Mouse (Mus musculus) erythroblast, adult 5-6 weeks (primary cell): ENCODE measurements around the gene Sart3. TPM values are rescaled to one million over a fixed set of nuclear protein-coding genes. Genes with fewer than 3 reads are reported as not detected.
"Not testable (repeated sequence)": the region's sequence is repeated elsewhere in the genome, so short reads cannot be mapped to it uniquely, and the experiment has no call there.

Experiments
- ATAC-seq: replicated peaks from 2 replicates; pipeline ENCODE4 v1.8.0; 2016; ENCODE audit warnings: moderate number of reproducible peaks, mild to moderate bottlenecking, moderate TSS enrichment, inconsistent platforms; ENCODE audit not compliant: poor library complexity, low FRiP score, severe bottlenecking
- total RNA-seq, 2 experiments: library from RNA; stranded (forward) in 1 of 2; stranded (reverse) in 1 of 2; fragments of 150-400 nt in 1 of 2; fragments of 200-764, 138-1000 nt in 1 of 2; gene quantifications; 2 replicates each; pipeline versions ENCODE4 v1.2.3 to v1.2.4; 2015 to 2017; ENCODE audit warnings: low replicate concordance in 2 of 2

Gene Sart3
- total RNA-seq (2015; ENCODE audit: low replicate concordance), result 4.0 and 6.1 TPM in 2 replicates
- total RNA-seq (2017; ENCODE audit: low replicate concordance), result 13.8 and 23.1 TPM in 2 replicates

DNA sequence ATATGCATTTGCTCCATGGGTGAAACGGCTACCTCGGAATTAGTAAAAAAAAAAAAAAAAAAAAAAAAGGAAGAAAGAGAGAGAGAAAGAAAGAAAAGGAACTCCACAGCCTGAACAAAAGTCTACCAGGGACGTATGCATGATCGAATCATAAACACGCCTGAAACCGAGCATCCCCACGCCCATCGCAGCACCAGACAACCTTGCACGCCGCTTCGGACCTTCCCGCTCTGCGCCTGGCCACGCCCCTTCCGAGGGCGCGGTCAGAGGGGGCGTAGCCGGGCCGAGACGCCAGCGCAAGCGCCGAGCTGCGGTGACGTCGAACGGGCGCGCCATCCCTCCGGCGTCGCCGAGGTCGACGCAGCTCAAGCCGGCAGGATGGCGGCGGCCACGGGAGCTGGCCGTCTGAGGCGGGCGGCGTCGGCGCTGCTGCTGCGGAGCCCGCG, at the start of gene Sart3, which contains the start of gene Iscu:
TSS of gene Sart3 (minus strand) at position 61 of the 446 bp plus-strand sequence.
TSS of gene Iscu (plus strand) at position 299 of the 446 bp plus-strand sequence.
- peak; percentile 74 for ATAC-seq

DNA sequence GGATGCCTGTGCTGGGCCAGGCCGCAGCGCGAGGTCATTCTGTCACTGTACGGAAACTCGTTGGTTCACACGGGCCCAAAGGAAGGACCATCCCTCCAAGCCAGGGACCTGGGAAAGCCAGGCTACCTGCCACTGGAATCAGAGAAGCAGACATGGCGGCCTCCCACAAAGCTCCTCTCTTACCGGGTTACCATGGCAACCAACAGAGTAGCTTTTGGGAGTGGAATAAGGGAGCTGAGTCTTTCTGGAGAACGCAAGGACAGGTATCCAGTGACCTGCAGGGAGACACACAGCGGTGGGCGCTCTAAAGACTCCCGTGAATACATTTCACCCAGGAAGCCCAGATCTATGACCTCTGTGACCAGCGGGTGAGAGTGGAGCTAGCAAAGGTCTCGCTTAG, 46.3 kb upstream of the Sart3 start:
- no peak for ATAC-seq

DNA sequence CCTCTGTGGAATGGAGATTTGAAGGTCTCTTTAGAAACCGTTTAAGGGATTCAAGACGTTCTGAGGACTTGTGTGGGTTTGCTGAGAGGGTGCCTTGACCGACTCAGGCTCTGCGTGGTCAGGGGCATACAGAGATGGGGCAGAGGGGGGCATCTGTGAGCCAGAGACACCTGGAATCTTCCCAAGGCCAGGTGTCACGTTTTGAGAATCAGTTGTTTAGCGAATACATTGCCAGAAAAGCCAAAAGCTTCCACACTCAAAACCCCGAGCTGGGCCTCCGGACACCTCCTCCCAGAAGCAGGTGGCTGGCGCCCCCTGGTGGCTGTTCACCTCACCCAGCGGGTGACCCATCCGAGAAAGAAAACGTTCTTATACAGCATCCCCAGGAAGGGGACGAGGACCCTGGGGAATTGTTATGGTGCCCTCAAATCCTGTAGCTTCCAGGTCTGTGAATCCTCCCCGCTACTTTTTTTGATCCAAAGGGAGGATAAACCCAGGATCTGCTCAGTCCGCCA, 43.4 kb upstream of the Sart3 start:
- peak; percentile 75 for ATAC-seq

DNA sequence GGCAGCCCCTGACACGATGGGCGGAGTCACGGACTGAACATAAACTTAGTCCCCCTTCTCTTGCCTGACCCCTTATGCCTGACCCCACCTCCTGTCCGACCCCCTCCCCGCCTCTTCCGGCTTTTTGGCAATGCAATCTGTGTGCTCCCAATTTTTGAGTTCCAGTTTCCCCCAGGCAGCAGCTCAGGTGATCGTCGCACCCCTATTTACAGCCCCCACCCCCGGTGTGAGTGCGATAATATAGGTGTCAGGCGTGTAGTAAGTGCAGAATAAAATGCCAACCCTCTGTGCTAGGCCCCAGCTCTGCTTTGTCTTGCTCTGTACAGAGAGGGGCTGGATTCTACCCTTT, 42.7 kb upstream of the Sart3 start:
- no peak for ATAC-seq

DNA sequence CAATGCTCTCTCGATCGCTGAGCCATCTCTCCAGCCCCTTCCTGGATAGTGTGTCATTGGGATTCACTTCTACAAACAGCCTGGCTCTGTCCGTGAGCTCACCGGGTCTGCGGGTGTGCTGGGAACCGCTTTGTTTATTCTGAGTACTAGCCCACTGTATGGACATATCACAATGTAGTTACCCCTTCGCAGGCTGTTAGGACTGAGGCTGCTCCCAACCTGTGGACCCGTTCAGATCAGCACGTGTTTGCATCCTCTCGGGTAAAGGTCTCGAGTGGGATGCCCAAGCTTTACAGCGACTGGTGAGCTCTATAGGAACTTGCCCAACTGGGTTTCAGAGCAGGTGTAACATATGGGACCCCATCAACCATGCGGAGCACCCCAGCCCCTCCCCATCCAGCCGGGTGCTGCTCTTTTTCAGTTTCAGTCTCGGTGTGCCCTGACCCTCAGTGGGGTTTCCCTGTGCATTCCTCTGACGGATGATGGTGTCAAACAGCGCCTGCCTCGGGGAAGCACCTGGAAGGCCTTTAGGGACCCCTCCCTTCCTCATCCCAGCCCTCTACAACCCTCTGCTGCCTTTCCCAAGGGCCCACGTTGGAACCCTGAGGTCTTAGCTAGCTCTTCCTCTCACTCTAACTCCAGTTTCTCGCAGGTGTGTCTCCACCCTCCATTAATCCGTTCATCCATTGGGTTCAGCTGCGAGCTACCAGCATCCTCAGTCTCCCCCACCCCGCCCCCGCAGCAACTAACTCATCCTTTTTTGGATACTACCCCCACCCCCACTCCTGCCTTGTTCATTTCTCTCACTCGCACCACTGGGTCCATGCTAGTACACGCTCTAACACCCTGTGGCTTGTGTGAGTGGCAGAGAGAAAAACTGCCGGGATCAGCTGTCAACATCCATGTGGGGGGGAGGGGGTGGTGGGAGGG, 42.1 kb upstream of the Sart3 start:
- ATAC-seq, result no peak

DNA sequence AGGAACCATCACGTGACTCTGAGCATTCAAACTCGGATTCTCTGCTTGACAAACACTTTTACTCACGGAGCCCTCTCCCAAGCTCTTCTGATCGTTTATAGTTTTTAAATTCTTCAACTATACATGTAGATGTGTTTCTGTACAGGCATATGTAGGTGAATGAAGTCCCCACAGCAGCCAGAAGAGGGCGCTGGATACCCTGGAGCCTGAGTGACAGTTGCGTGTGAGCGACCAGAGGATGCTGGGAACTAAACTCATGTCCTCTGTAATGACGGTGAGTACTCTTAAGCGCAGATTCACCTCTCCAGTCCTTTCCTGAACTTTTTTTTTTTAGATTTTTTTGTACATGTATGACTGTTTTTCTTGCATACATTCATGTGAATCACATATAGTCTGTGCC, 41.3 kb upstream of the Sart3 start:
- ATAC-seq, result peak; percentile 55; the same call in 1 of the 2 replicates

DNA sequence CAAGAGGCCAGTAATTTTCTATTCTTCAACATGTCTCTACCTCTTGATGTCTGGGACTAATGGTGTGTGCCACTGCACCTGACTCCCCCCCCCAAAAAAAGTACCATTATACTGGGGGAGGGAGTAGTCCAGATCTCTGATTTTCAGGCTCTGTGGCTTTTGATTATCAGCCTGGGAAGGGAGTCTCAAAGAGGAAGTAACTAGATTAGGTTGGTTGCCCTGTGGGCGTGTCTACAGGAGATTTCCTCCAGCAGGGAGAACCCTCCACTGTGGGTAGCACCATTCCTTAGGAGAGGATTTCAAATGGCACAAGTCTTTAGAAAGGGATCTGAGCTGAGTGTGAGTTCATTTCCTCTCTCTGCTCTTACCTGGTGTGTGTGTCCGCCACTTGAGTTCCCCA, 40.3 kb upstream of the Sart3 start:
- ATAC-seq, result no peak

DNA sequence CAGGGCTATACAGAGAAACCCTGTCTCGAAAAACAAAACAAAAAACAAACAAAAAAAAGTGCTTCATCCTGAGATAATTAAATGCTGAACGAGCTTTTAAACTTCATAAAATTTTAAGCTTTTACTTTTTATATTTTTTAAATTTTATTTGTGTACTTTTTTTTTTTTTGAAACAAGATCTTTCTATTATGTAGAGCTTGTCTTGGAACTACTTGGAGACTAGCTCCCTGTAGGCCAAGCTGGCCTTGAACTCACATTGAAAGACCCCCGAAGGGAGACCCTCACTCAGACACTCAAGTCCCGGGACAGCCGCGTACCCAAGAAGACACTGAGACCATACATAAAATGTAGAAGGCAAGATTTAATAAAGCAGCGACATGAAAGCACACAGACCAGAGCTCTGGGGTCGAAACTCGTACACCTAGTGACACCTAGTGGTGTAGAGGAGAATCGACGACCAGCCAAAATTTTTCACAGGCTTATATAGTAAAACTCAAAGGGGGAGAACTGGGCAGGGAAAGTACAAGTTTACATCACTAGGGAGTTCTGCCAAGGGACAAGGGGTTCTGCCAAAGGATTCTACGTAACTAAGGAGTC, 39.6 kb upstream of the Sart3 start:
- ATAC-seq, result not testable (repeated sequence)

DNA sequence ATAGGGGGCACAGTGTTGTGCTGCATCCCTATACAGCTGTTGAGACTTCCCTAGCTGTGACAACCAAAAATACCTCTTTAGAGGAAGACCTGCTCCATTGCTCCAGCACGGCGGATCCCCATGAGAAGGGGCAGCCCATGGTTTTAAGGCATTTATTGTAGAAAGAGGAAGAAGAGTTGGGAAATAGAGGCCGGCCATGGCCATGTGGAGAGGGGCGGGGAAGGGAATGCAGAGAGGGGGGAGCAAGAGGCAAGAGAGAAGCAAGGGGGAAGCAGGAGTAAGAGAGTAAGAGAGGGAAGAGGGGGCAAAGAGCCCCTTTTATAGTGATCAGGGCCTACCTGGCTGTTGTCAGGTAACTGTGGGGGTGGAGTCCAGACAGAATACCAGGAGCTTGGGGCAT, 37.8 kb upstream of the Sart3 start:
- no peak for ATAC-seq

DNA sequence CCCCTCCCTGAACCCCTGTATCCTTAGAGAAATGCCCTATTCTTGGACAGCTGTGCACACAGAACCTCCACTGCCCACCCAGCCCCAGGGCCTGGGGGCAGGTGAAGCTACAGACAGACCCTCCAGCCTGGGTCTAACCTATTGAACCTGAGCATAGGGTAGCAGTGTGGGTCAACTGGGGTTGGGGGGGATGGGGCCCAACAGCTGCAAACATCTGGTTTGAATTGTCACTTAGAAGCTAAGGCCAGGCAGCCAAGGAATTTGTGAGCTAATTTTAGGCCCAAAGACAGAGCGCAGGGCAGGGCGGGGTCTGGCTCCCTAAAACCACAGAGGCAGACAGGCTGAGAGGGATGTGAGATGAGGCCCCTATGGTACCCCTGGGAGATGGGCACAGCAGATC, 35.9 kb upstream of the Sart3 start:
- ATAC-seq, result no peak

DNA sequence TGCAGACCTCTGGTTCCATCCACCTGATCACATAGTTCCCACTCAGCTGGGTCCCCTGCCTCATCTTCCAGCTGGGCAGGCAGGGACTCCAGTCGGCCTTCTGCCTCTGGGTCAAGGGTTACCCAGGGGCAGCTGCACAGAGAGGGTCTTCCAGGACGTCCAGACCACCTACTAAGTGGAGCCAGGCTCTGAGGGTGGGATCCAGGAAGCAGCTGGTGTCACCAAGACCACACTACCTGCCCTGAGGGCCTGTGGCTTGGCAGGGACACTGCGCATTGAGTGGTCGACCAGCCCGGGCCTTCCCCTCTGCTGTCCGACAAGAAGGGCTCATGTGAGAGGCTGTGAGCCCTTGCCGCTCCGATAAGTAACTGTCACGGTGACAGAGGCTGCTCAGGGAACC, 35.4 kb upstream of the Sart3 start:
- no peak for ATAC-seq

DNA sequence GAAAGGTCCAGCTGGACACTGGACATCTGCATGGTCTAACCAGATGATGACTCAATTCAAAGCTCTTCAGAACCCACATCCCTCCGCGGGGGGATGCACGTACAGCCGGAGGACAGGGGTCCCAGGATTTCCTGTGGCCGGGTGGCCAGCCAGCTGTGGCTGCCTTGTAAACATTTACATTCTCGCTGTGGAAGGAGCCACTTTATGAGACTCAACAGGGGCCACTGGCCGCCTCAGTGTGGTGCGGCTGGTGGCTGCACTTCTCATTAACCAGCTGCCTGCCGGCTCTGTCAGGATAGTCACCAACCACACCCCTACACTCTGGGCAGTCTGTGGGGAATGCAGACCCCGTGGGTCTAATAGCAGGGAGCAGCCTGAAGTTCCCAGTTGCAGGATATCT, 34.1 kb upstream of the Sart3 start:
- ATAC-seq, result no peak

DNA sequence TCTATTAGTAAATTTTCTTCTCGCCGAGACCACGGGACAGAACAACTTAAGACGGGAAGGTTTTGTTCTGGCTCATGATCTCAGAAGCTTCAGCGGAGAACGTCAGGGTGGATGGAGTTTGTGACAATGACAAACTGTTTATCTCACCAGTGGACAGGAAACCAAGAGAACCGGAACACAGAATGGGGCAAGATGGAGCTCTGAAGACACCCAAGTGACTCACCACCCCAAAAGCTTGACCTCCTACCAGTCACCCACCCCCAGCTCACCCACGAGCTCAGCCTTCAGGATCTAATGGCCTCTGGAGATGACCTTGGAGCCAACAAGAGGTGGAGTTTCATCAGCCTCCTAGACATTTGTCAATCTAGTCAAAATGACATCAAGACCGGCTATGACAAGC, 33.0 kb upstream of the Sart3 start:
- ATAC-seq, result no peak

DNA sequence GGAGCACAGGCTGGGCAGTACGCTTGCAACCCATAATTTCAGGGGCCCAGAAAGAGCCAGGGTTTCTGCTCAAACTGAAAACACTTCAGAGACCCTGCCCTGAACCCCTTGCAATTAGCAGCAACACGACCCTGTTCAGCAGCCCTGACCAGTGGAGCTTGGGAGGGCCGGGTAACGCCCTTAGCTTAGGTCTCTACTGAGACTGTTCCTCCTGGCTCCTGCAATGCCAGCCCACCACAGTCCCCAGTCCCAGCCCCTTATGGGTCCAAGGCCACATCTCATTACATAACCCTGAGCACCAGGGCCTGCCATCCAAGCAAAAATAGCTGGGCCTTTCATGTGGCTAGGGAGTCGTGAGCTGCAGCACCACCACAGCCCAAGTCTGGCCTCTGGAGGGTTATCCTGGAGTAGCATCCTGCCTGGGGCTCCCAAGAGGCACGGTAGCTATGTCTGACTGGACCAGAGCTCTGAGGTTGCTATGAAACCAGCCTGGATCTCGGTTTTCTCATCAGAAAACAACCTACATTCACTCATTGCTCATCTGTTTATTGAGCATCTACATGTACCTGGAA, 32.2 kb upstream of the Sart3 start:
- no peak for ATAC-seq

DNA sequence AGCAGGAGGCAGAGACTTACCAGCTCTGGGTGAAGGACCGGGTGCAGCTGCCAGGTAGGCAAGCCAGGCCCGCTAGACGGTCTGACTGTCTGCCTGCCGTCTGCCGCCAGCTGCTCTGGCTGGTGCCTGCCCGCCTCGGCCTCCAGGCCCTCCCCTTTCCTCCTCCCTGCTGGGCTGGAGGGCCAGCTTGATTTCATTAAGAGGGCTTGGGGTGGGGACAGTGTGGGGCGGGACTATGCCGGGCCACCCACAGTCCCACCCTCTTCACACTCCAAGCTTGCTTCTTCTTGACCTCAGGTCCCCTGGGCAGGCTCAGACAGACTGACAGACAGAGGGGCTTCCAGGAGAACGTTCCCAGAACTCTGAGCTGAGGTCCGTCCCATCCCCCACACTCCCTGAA, 28.0 kb upstream of the Sart3 start, which contains the start of gene Tmem119:
TSS of gene Tmem119 (minus strand) at position 237 of the 400 bp plus-strand sequence.
- ATAC-seq, result no peak

DNA sequence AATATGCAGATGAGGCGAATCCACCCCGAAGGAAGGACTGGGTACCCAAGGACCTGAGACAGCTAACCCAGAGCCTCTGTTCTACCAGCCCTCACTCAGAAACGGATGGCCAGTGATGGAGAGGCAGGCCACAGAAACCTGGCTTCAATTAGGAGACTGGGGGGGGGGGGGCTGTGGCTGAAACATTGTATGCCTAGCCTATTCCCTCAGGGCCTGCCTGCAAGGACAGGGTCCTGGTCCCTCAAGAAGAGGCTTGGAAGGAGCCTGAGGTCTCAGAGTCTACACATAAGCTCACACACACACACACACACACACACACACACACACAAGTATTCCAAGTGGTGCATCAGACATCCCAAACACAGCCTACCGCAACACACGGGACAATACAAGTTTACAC, 27.4 kb upstream of the Sart3 start:
- ATAC-seq, result no peak

DNA sequence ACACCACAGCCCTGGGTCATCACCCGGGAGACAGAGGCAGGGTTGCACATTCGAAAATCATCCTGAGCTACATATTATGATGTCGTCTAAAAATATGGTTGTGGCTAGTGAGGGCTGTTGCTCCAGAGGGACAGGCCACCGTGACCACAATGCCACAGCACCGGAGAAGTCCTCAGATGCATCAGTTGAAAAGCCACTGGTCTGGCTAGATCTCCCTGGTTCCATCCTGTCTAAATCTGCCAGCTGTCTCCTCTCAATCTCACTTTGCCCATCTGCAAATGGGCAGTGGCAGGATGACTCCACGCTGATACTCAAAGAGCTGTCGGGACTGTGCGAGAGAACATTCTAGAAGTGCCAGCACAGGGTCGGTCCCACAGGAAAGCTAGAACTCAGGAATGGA, 26.2 kb upstream of the Sart3 start:
- ATAC-seq, result no peak

DNA sequence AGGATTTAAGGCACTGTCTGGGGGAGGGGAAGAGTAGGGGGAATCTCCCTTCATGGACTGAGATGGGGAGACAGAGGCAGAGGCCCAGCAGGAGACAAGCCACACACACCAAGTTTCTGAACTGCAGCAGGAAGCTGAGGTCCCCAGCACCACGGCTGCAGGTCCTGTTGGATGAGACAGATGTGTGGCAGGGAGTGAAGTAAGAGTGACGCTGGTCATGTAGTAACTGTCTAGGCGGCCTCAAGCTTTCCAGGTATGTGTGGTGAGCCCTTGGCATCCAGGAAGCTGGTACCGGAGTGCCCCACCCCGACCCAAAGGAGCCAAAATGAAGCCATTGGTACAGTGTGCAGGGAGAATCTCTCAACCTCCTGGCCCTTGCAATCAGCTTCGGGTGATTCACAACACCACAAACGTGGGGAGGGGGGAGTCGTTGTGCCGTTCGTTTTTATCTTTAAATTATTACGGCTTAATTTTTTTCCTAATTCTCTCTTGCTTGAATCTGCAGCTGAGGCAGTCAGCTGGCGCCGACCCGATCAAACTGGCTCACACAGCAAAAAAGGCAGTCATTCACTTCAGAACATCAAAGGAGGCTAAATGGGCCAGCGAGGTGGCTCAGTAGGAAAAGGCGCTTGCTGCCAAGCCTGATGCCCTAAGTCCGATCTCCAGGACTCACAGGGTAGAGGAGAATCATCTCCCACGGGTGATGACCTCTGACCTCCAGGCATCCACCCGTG, 25.0 kb upstream of the Sart3 start:
- ATAC-seq, result no peak

DNA sequence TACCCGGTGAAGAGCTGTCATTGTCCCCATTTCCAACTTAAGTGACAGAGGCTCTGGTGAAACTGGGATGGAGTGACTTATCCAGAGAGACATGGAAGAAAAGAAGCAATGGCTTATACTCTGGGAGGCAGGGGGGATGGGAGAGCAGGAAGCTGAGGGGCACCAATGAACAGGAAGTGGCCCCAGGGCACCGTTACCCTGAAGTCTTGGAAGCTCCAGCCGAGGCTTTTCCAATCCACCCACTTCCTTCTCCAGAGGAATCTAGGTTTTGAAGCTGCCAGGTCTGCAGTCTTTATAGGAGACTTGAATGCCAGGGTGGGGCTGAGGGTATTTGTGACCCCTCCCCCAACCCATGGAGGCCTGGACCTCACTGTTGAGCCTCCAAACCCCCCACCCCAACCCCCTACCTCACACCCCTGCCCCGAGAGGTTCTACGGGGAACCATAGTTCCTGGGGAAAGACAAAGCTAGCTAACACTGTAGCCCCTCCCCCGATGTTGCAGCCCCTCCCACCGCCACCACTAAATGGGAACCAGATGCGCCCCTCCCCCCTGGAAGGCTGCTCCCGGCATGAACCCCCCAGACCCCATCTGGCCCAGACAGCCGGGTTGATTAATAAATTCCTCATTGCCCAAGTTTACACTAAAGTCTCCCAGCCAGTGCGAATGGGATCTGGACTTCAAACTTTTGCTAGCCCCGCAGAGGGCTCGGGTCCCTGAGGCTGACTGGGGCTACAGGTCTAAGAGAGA, 24.3 kb upstream of the Sart3 start:
- no peak for ATAC-seq
